Mouse (Mus musculus) lung, postnatal 36 days (tissue): ENCODE results near the gene Klf16.

Experiments used
- DNase-seq: peaks from one replicate; pipeline ENCODE4 v3.0.0; 2022; ENCODE audit warnings: mixed read lengths

Gene Klf16

GRCm38 (mm10) chr10:80538710-80539394 lies 38.3 kb downstream of the Klf16 start, which contains the start of gene Atp8b3:
Atp8b3 (minus strand) TSS chr10:80539124.
- peak; percentile 95 for DNase-seq

GRCm38 (mm10) chr10:80538180-80538579 lies 38.9 kb downstream of the Klf16 start:
- DNase-seq: peak; percentile 21

- peak; percentile 17 for DNase-seq
Measured at GRCm38 (mm10) chr10:80535711-80536110, 41.4 kb downstream of the Klf16 start.

- DNase-seq: peak; percentile 46
Measured at GRCm38 (mm10) chr10:80535071-80535470, 42.0 kb downstream of the Klf16 start.

GRCm38 (mm10) chr10:80533704-80534103 lies 43.4 kb downstream of the Klf16 start:
- peak; percentile 54 for DNase-seq

GRCm38 (mm10) chr10:80532783-80533182 lies 44.3 kb downstream of the Klf16 start:
- DNase-seq: no peak

GRCm38 (mm10) chr10:80526172-80526571 lies 50.9 kb downstream of the Klf16 start:
- DNase-seq: no peak

- DNase-seq: no peak
Measured at GRCm38 (mm10) chr10:80523299-80523698, 53.8 kb downstream of the Klf16 start.

- no peak for DNase-seq
Measured at GRCm38 (mm10) chr10:80519287-80519686, 57.8 kb downstream of the Klf16 start.
